Mouse (Mus musculus): Measurements from ENCODE around the gene Xpot. TPM values are rescaled to one million over a fixed set of nuclear protein-coding genes. Genes with fewer than 3 reads are reported as not detected.

Gene Xpot
- total and polyA plus RNA-seq, 3 experiments = 132 to 151 (median 140) TPM

GRCm38 (mm10) chr10:121642054-121642947 lies 16.2 kb upstream of the Xpot start:
- Histone ChIP-seq H3K4me3 (replicated peaks in 1 of 3; ENCODE audit: low read depth in 2 of 3, low read length in 2 of 3, poor library complexity in 1 of 3) (peak overlapping the region in 2 of 3 experiments; percentile 37 to 60), H3K27me3 (replicated peaks) (peaks cover 11% of the 10 kb centered on the region), H3K79me2 (replicated peaks; ENCODE audit: control insufficient read depth, extremely low read depth, insufficient read depth, poor library complexity, severe bottlenecking) (no peaks in the 10 kb centered on the region), H3K4me1 (ENCODE audit: control insufficient read depth in 1 of 2, insufficient read depth in 2 of 2) (peaks cover 5 to 17% of the 10 kb centered on the region in 2 experiments), H3K27ac (ENCODE audit: insufficient read depth, low read depth) (no peak overlapping the region), H3K4me2 (ENCODE audit: insufficient read depth, low read depth, poor library complexity, severe bottlenecking) (peak overlapping the region; percentile 96), H3K9ac (ENCODE audit: insufficient read depth, low read depth) (no peak overlapping the region), H3K36me3 (replicated peaks in 1 of 2; ENCODE audit: control insufficient read depth in 1 of 2, insufficient read depth in 1 of 2, low read length in 1 of 2) (no peaks in the 10 kb centered on the region), H3K9me3 (replicated peaks; ENCODE audit: low read length) (peaks cover 3% of the 10 kb centered on the region)
- in situ Hi-C loops (cut with MboI; ENCODE audit: low pct_ligation_motif_present, low pct_unique_long_range_greater_than_20kb, low sequenced_read_pairs) = no loop called here
- no peak for DNase-seq (ENCODE audit: extremely low read depth)
- TF ChIP-seq RAD21 (IDR thresholded peaks at IDR 0.05; ENCODE audit: low read depth, low read length) = no peak
- TF ChIP-seq BHLHE40 (IDR thresholded peaks at IDR 0.05; ENCODE audit: low read depth, low read length) = peak; percentile 73
- dilution Hi-C loops (cut with MboI; ENCODE audit: extremely low pct_ligation_motif_present, extremely low pct_unique_long_range_greater_than_20kb, low sequenced_read_pairs) = no loop called here

GRCm38 (mm10) chr10:121641272-121642053 lies 15.3 kb upstream of the Xpot start, which contains the start of gene D930020B18Rik:
TSS of gene D930020B18Rik (plus strand) at chr10:121641588.
- Histone ChIP-seq H3K9ac (ENCODE audit: insufficient read depth, low read depth) (no peak within 1 kb of the TSS; the same call in 1 of the 2 replicates), H3K27me3 (replicated peaks) (peaks cover 11% of the 10 kb centered on the region), H3K36me3 (replicated peaks in 1 of 2; ENCODE audit: control insufficient read depth in 1 of 2, insufficient read depth in 1 of 2, low read length in 1 of 2) (no peaks in the 10 kb centered on the region), H3K4me2 (ENCODE audit: insufficient read depth, low read depth, poor library complexity, severe bottlenecking) (peak within 1 kb of the TSS; percentile 96), H3K4me1 (ENCODE audit: control insufficient read depth in 1 of 2, insufficient read depth in 2 of 2) (peaks cover 5 to 17% of the 10 kb centered on the region in 2 experiments), H3K27ac (ENCODE audit: insufficient read depth, low read depth) (no peak within 1 kb of the TSS), H3K9me3 (replicated peaks; ENCODE audit: low read length) (peaks cover 3% of the 10 kb centered on the region), H3K79me2 (replicated peaks; ENCODE audit: control insufficient read depth, extremely low read depth, insufficient read depth, poor library complexity, severe bottlenecking) (no peaks in the 10 kb centered on the region), H3K4me3 (replicated peaks in 1 of 3; ENCODE audit: low read depth in 2 of 3, low read length in 2 of 3, poor library complexity in 1 of 3) (peak within 1 kb of the TSS; percentile 6 to 60 (median 37))
- TF ChIP-seq TBP (conservative IDR thresholded peaks at IDR 0.05; ENCODE audit: low read depth, low read length) (no peak), MAX (IDR thresholded peaks at IDR 0.05; ENCODE audit: low read length) (0 out of 2 replicates have a peak, but pooled peaks have one; percentile 16)
- in situ Hi-C loops (cut with MboI; ENCODE audit: low pct_ligation_motif_present, low pct_unique_long_range_greater_than_20kb, low sequenced_read_pairs) = no loop called here
- DNase-seq (ENCODE audit: extremely low read depth) = no peak
- dilution Hi-C loops (cut with MboI; ENCODE audit: extremely low pct_ligation_motif_present, extremely low pct_unique_long_range_greater_than_20kb, low sequenced_read_pairs) = no loop called here

GRCm38 (mm10) chr10:121640944-121641271 lies 14.8 kb upstream of the Xpot start:
- H3K4me3 ChIP-seq (replicated peaks in 1 of 3; ENCODE audit: low read depth in 2 of 3, low read length in 2 of 3, poor library complexity in 1 of 3) = peak overlapping the region in 2 of 3 experiments; percentile 37 to 60
- no peak overlapping the region for H3K27ac ChIP-seq (ENCODE audit: insufficient read depth, low read depth)
- H3K4me2 ChIP-seq (ENCODE audit: insufficient read depth, low read depth, poor library complexity, severe bottlenecking) = peak overlapping the region; percentile 96
- peaks cover 11% of the 10 kb centered on the region for H3K27me3 ChIP-seq (replicated peaks)
- peaks cover 3% of the 10 kb centered on the region for H3K9me3 ChIP-seq (replicated peaks; ENCODE audit: low read length)
- no peaks in the 10 kb centered on the region for H3K36me3 ChIP-seq (replicated peaks in 1 of 2; ENCODE audit: control insufficient read depth in 1 of 2, insufficient read depth in 1 of 2, low read length in 1 of 2)
- H3K79me2 ChIP-seq (replicated peaks; ENCODE audit: control insufficient read depth, extremely low read depth, insufficient read depth, poor library complexity, severe bottlenecking) = no peaks in the 10 kb centered on the region
- dilution Hi-C loops (cut with MboI; ENCODE audit: extremely low pct_ligation_motif_present, extremely low pct_unique_long_range_greater_than_20kb, low sequenced_read_pairs) (no loop called here), in situ Hi-C loops (cut with MboI; ENCODE audit: low pct_ligation_motif_present, low pct_unique_long_range_greater_than_20kb, low sequenced_read_pairs) (no loop called here)
- DNase-seq (ENCODE audit: extremely low read depth) = no peak
- no peak for TF ChIP-seq HCFC1 (IDR thresholded peaks at IDR 0.05; ENCODE audit: low read depth, low read length)
- TF ChIP-seq MAZ (IDR thresholded peaks at IDR 0.05; ENCODE audit: low read depth, low read length) = no peak
- no peak for TF ChIP-seq CHD2 (IDR thresholded peaks at IDR 0.05; ENCODE audit: low read length)
- TF ChIP-seq EP300 (IDR thresholded peaks at IDR 0.05; ENCODE audit: low read length) = no peak
- no peak for TF ChIP-seq ZC3H11A (IDR thresholded peaks at IDR 0.05; ENCODE audit: low read depth, low read length)
- no peak for TF ChIP-seq MAX (IDR thresholded peaks at IDR 0.05; ENCODE audit: low read length)
- TF ChIP-seq ELF1 (IDR thresholded peaks at IDR 0.05; ENCODE audit: low read depth, low read length) = no peak
- TF ChIP-seq CTCF (conservative IDR thresholded peaks at IDR 0.05 in 1 of 2, IDR thresholded peaks at IDR 0.05 in 1 of 2; ENCODE audit: low read depth in 2 of 2, low read length in 2 of 2) = no peak
- no peak for TF ChIP-seq MXI1 (IDR thresholded peaks at IDR 0.05; ENCODE audit: low read depth, low read length)
- no peak for TF ChIP-seq E2F4 (IDR thresholded peaks at IDR 0.05; ENCODE audit: insufficient replicate concordance, low read depth, low read length)
- TF ChIP-seq RAD21 (IDR thresholded peaks at IDR 0.05; ENCODE audit: low read depth, low read length) = no peak
- TF ChIP-seq POLR2A (IDR thresholded peaks at IDR 0.05; ENCODE audit: low read depth, low read length) = no peak
- no peak for TF ChIP-seq POLR2AphosphoS2 (IDR thresholded peaks at IDR 0.05; ENCODE audit: low read depth, low read length)
- TF ChIP-seq RCOR1 (conservative IDR thresholded peaks at IDR 0.05; ENCODE audit: low read depth, low read length) = no peak
- no peak for TF ChIP-seq KAT2A (IDR thresholded peaks at IDR 0.05; ENCODE audit: insufficient replicate concordance, low read length)
- no peak for TF ChIP-seq ZNF384 (IDR thresholded peaks at IDR 0.05; ENCODE audit: low read depth, low read length)
- TF ChIP-seq JUN (IDR thresholded peaks at IDR 0.05; ENCODE audit: insufficient read depth, low read depth, low read length) = no peak
- TF ChIP-seq CHD1 (IDR thresholded peaks at IDR 0.05; ENCODE audit: low read depth, low read length) = no peak
- no peak for TF ChIP-seq TCF12 (IDR thresholded peaks at IDR 0.05; ENCODE audit: low read depth, low read length)
- no peak for TF ChIP-seq TBP (conservative IDR thresholded peaks at IDR 0.05; ENCODE audit: low read depth, low read length)
- peaks cover 5 to 17% of the 10 kb centered on the region in 2 experiments for H3K4me1 ChIP-seq (ENCODE audit: control insufficient read depth in 1 of 2, insufficient read depth in 2 of 2)
- H3K9ac ChIP-seq (ENCODE audit: insufficient read depth, low read depth) = no peak overlapping the region; the same call in 1 of the 2 replicates
